Mouse (Mus musculus): ENCODE results near the gene Hid1. TPM values are rescaled to one million over a fixed set of nuclear protein-coding genes. Genes with fewer than 3 reads are reported as not detected.

Gene Hid1
- 66.9 and 67.8 TPM in 2 replicates for polyA plus RNA-seq (2015; fragmentation: Nextera tagmentation; extraction: Ambion mirVana)

GRCm38 (mm10) chr11:115367395-115367944, at the start of gene Hid1:
Hid1 (minus strand) TSS chr11:115367756.
- ATAC-seq = peak; percentile 81
- under 1% methylated on average over 32 of the region's 39 CpGs for WGBS

GRCm38 (mm10) chr11:115409556-115409955, 42.0 kb upstream of the Hid1 start:
- WGBS = 28% methylated on average over 7 of the region's 7 CpGs
- no peak overlapping the region for H3K4me3 ChIP-seq (ENCODE audit: low read length)
- no peak for ATAC-seq
- H3K9ac ChIP-seq (ENCODE audit: low read depth, low read length) = no peak overlapping the region
- peaks cover 8% of the 10 kb centered on the region; the same call in 1 of the 2 replicates for H3K36me3 ChIP-seq (ENCODE audit: control insufficient read depth, insufficient read depth, low read length)
- peaks cover 17% of the 10 kb centered on the region for H3K4me1 ChIP-seq (ENCODE audit: control insufficient read depth, insufficient read depth, low read depth, low read length)
- no peaks in the 10 kb centered on the region for H3K27me3 ChIP-seq (replicated peaks; ENCODE audit: control insufficient read depth, insufficient read depth, low read length)
- H3K4me2 ChIP-seq (ENCODE audit: low read length) = no peak overlapping the region
- H3K27ac ChIP-seq (ENCODE audit: low read depth, low read length) = peak overlapping the region; percentile 35
- no peaks in the 10 kb centered on the region for H3K9me3 ChIP-seq (ENCODE audit: control insufficient read depth, low read length)

More at GRCm38 (mm10) chr11:115367395-115367944, at the start of gene Hid1:
- H3K9me3 ChIP-seq (ENCODE audit: control insufficient read depth, low read length) = no peaks in the 10 kb centered on the region
- no peaks in the 10 kb centered on the region for H3K36me3 ChIP-seq (ENCODE audit: control insufficient read depth, insufficient read depth, low read length)
- H3K4me2 ChIP-seq (ENCODE audit: low read length) = peak within 1 kb of the TSS; percentile 86
- peaks cover 18% of the 10 kb centered on the region for H3K4me1 ChIP-seq (ENCODE audit: control insufficient read depth, insufficient read depth, low read depth, low read length)
- peak within 1 kb of the TSS; percentile 90 for H3K27ac ChIP-seq (ENCODE audit: low read depth, low read length)
- no peaks in the 10 kb centered on the region for H3K27me3 ChIP-seq (replicated peaks; ENCODE audit: control insufficient read depth, insufficient read depth, low read length)
- H3K4me3 ChIP-seq (ENCODE audit: low read length) = peak within 1 kb of the TSS; percentile 78
- H3K9ac ChIP-seq (ENCODE audit: low read depth, low read length) = peak within 1 kb of the TSS; percentile 88

GRCm38 (mm10) chr11:115408266-115408920, 40.8 kb upstream of the Hid1 start:
- Histone ChIP-seq H3K9me3 (ENCODE audit: control insufficient read depth, low read length) (no peaks in the 10 kb centered on the region), H3K4me3 (ENCODE audit: low read length) (no peak overlapping the region), H3K9ac (ENCODE audit: low read depth, low read length) (no peak overlapping the region), H3K4me1 (ENCODE audit: control insufficient read depth, insufficient read depth, low read depth, low read length) (peaks cover 19% of the 10 kb centered on the region), H3K27ac (ENCODE audit: low read depth, low read length) (peak overlapping the region; percentile 35; the same call in 1 of the 2 replicates), H3K27me3 (replicated peaks; ENCODE audit: control insufficient read depth, insufficient read depth, low read length) (no peaks in the 10 kb centered on the region), H3K4me2 (ENCODE audit: low read length) (no peak overlapping the region), H3K36me3 (ENCODE audit: control insufficient read depth, insufficient read depth, low read length) (peaks cover 8% of the 10 kb centered on the region; the same call in 1 of the 2 replicates)
- no peak for ATAC-seq
- WGBS = 75% methylated on average over 6 of the region's 6 CpGs

GRCm38 (mm10) chr11:115406858-115407401, 39.4 kb upstream of the Hid1 start:
- Histone ChIP-seq H3K27me3 (replicated peaks; ENCODE audit: control insufficient read depth, insufficient read depth, low read length) (no peaks in the 10 kb centered on the region), H3K9ac (ENCODE audit: low read depth, low read length) (no peak overlapping the region), H3K4me3 (ENCODE audit: low read length) (no peak overlapping the region), H3K9me3 (ENCODE audit: control insufficient read depth, low read length) (no peaks in the 10 kb centered on the region), H3K4me2 (ENCODE audit: low read length) (no peak overlapping the region), H3K4me1 (ENCODE audit: control insufficient read depth, insufficient read depth, low read depth, low read length) (peaks cover 18% of the 10 kb centered on the region), H3K27ac (ENCODE audit: low read depth, low read length) (no peak overlapping the region), H3K36me3 (ENCODE audit: control insufficient read depth, insufficient read depth, low read length) (peaks cover 8% of the 10 kb centered on the region; the same call in 1 of the 2 replicates)
- no peak for ATAC-seq
- 95% methylated on average over 17 of the region's 17 CpGs for WGBS

- H3K4me1 ChIP-seq (ENCODE audit: control insufficient read depth, insufficient read depth, low read depth, low read length) = peaks cover 19% of the 10 kb centered on the region
- no peak for ATAC-seq
- no peaks in the 10 kb centered on the region for H3K9me3 ChIP-seq (ENCODE audit: control insufficient read depth, low read length)
- H3K4me3 ChIP-seq (ENCODE audit: low read length) = no peak overlapping the region
- WGBS = 96% methylated on average over 6 of the region's 6 CpGs
- H3K4me2 ChIP-seq (ENCODE audit: low read length) = no peak overlapping the region
- H3K9ac ChIP-seq (ENCODE audit: low read depth, low read length) = no peak overlapping the region
- H3K27me3 ChIP-seq (replicated peaks; ENCODE audit: control insufficient read depth, insufficient read depth, low read length) = no peaks in the 10 kb centered on the region
- H3K27ac ChIP-seq (ENCODE audit: low read depth, low read length) = no peak overlapping the region
- peaks cover 7% of the 10 kb centered on the region; the same call in 1 of the 2 replicates for H3K36me3 ChIP-seq (ENCODE audit: control insufficient read depth, insufficient read depth, low read length)
Measured at GRCm38 (mm10) chr11:115405723-115406122, 38.2 kb upstream of the Hid1 start.

GRCm38 (mm10) chr11:115403338-115404124, 36.0 kb upstream of the Hid1 start, which contains the start of gene Mrpl58:
Mrpl58 (plus strand) TSS chr11:115403752.
- 0 out of 2 replicates have a peak, but pooled peaks cover 3% of the 10 kb centered on the region for H3K36me3 ChIP-seq (ENCODE audit: control insufficient read depth, insufficient read depth, low read length)
- ATAC-seq = peak; percentile 92
- peaks cover 20% of the 10 kb centered on the region for H3K4me1 ChIP-seq (ENCODE audit: control insufficient read depth, insufficient read depth, low read depth, low read length)
- H3K9me3 ChIP-seq (ENCODE audit: control insufficient read depth, low read length) = no peaks in the 10 kb centered on the region
- peak within 1 kb of the TSS; percentile 94 for H3K9ac ChIP-seq (ENCODE audit: low read depth, low read length)
- peak within 1 kb of the TSS; percentile 80 for H3K4me3 ChIP-seq (ENCODE audit: low read length)
- no peaks in the 10 kb centered on the region for H3K27me3 ChIP-seq (replicated peaks; ENCODE audit: control insufficient read depth, insufficient read depth, low read length)
- H3K27ac ChIP-seq (ENCODE audit: low read depth, low read length) = peak within 1 kb of the TSS; percentile 93
- 3% methylated on average over 50 of the region's 50 CpGs for WGBS
- H3K4me2 ChIP-seq (ENCODE audit: low read length) = peak within 1 kb of the TSS; percentile 89

- Histone ChIP-seq H3K4me1 (ENCODE audit: control insufficient read depth, insufficient read depth, low read depth, low read length) (peaks cover 20% of the 10 kb centered on the region), H3K4me3 (ENCODE audit: low read length) (no peak overlapping the region), H3K4me2 (ENCODE audit: low read length) (peak overlapping the region; percentile 19; the same call in 1 of the 2 replicates), H3K36me3 (ENCODE audit: control insufficient read depth, insufficient read depth, low read length) (peaks cover under 1% of the 10 kb centered on the region; the same call in 1 of the 2 replicates), H3K9ac (ENCODE audit: low read depth, low read length) (peak overlapping the region; percentile 35; the same call in 1 of the 2 replicates), H3K9me3 (ENCODE audit: control insufficient read depth, low read length) (no peaks in the 10 kb centered on the region), H3K27ac (ENCODE audit: low read depth, low read length) (peak overlapping the region; percentile 53), H3K27me3 (replicated peaks; ENCODE audit: control insufficient read depth, insufficient read depth, low read length) (no peaks in the 10 kb centered on the region)
- 33% methylated on average over 11 of the region's 11 CpGs for WGBS
- no peak for ATAC-seq
Measured at GRCm38 (mm10) chr11:115400630-115401391, 33.3 kb upstream of the Hid1 start.

- no peak overlapping the region for H3K9ac ChIP-seq (ENCODE audit: low read depth, low read length)
- no peak overlapping the region for H3K4me3 ChIP-seq (ENCODE audit: low read length)
- no peak overlapping the region for H3K4me2 ChIP-seq (ENCODE audit: low read length)
- H3K27ac ChIP-seq (ENCODE audit: low read depth, low read length) = peak overlapping the region; percentile 53
- 72% methylated on average over 3 of the region's 3 CpGs for whole genome bisulfite sequencing
- H3K9me3 ChIP-seq (ENCODE audit: control insufficient read depth, low read length) = no peaks in the 10 kb centered on the region
- peaks cover 19% of the 10 kb centered on the region for H3K4me1 ChIP-seq (ENCODE audit: control insufficient read depth, insufficient read depth, low read depth, low read length)
- H3K27me3 ChIP-seq (replicated peaks; ENCODE audit: control insufficient read depth, insufficient read depth, low read length) = no peaks in the 10 kb centered on the region
- H3K36me3 ChIP-seq (ENCODE audit: control insufficient read depth, insufficient read depth, low read length) = peaks cover 6% of the 10 kb centered on the region
- ATAC-seq = no peak
Measured at GRCm38 (mm10) chr11:115400126-115400525, 32.6 kb upstream of the Hid1 start.
